Mouse (Mus musculus) olfactory bulb, adult 2 months (tissue): ENCODE measurements around the gene Vmn1r116.
"Not testable (repeated sequence)": the region's sequence is repeated elsewhere in the genome, so short reads cannot be mapped to it uniquely, and the experiment has no call there.

Experiments
- CTCF ChIP-seq: fragments of 200-500 bp; IDR thresholded peaks from 2 replicates; pipeline ENCODE4 v1.5.1; 2012; ENCODE audit warnings: low read depth, mild to moderate bottlenecking, low read length, moderate library complexity; ENCODE audit not compliant: insufficient read depth
- POLR2A ChIP-seq: fragments of 200-500 bp; IDR thresholded peaks from 2 replicates; pipeline ENCODE4 v1.6.1; 2012; ENCODE audit warnings: mild to moderate bottlenecking, low read depth, low read length, moderate library complexity; ENCODE audit not compliant: insufficient read depth

GRCm38 (mm10) chr7:20871956-20872355 is at the start of gene Vmn1r116:
- not testable (repeated sequence) for TF ChIP-seq POLR2A, CTCF
